Mouse (Mus musculus) adrenal gland, adult 8-10 months (tissue): Measurements from ENCODE around the gene Egln2. TPM values are rescaled to one million over a fixed set of nuclear protein-coding genes. Genes with fewer than 3 reads are reported as not detected.

ENCODE experiments used
- DNase-seq: peaks from one replicate; pipeline ENCODE4 v3.0.0; 2022
- total RNA-seq, 4 experiments: library from RNA; stranded (reverse); gene quantifications; 2 replicates each; pipeline ENCODE4 v1.2.4; 2022

The Egln2 gene
- total RNA-seq = 100 to 1,000 TPM in 3 of 4 experiments, 10 to 100 TPM in 1; 98.6 to 118 (median 107) TPM

DNA sequence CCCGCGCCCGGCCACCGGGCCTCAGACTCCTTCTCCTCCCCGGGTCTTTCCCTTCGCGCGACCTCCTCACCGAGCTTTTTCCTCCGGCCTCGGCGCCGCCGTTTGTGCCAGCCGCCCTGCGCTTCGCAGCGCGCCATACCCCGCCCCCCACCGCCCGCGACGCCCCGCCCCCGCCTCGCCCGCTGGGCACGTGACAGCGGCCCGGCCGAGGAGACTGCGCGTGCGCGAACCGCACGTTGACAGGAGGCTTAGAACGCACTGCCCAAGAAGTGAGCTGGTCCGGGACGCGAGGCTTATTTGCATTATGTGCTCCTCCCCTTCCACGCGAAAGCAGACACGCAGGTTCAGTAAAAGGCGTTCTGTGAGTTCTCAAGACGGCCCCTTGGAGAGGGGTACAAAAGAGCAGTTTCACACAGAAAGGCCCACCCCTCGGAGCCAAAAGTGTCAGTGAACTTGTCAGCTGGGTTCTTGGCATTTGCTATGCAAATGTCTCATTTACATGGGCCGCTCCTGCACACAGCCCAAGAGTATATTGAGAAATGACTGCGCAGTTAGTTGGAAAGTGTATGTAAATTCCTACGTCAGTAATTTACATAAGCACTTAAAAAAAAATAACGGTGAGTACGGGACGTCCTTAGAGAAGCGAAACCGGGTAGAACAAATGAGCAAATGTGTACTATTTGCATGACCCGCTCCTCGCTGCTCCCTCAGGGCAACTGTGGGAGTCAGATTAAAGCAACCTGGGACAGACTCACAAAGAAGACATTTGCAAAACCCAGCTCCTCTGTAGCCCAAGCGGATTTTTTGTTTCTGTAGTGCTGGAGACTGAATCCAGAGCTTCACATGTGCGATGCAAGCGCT lies at the start of gene Egln2:
Gene Egln2, minus strand, starts transcription at position 189 of the 861 bp plus-strand sequence.
- DNase-seq = peak; percentile 93

DNA sequence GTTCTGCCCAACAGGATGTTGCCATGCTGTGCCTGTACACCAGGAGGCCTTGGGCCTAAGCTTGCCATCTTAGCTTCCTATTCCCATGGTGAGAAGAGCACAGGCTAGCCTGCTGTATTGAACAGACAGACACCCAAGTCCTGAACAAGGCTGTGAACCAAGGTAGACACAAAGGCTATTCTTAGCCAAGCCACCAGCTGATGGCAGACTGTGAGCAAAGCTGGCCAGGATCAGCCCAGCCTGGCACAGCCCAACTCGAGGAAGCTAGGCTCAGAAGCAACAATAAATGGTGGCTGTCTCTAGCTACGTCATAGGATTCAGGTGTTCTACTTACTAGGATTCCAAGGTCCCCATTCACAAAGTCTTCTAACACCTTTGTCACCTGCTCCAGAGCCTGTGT lies 46.0 kb upstream of the Egln2 start:
- DNase-seq = no peak

DNA sequence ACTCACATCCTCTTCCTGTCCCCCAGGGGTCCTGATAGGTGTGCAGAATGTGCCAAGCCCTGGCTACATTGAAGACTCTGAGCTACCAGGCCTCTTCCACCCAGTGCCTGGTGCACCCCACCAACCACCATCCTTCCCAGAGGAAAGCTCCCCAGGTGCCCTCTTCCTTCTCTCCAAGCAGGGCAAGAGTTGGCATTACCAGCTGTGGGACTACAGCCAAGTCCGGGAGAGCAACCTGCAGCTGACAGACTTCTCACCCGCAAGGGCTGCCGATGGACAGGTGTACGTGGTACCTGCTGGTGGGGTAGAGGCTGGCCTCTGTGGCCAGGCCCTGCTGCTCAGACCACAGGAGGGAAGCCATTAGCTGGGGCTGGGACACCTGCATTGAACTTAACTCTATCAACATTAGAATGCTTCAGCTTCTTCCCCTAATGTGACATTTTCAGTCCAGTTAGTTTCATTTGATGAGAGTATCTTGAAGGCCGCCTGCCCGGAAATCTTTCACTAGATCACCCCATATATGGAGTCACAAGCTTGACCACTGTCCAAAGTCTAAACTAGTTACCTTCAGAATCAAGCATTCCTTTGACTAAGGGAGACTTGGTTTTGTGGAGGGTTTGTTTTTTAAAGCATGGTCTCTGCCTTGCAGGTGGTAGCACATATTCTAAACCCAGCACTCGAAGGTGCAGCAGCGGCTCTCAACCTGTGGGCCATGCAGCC lies 37.3 kb upstream of the Egln2 start:
- no peak for DNase-seq

DNA sequence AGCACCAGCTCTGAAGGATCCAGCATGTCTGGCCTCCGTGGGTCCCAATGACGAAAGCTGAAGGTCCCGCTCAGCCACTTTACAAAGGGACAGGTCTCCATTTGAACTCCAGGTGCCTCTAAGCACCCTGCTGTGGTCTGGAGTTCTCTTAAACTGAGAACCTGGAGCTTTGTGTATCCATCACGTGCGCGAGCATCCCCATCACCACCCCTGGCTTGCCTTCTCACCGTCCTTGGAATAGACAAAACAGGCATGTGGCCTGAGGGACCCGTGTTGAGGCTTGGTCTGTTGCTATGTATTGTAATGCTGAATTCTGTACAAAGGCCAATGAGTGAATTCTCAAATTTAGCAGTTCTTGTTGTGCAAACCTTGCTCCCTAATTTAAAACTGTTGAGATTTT lies 32.2 kb upstream of the Egln2 start:
- DNase-seq = no peak

DNA sequence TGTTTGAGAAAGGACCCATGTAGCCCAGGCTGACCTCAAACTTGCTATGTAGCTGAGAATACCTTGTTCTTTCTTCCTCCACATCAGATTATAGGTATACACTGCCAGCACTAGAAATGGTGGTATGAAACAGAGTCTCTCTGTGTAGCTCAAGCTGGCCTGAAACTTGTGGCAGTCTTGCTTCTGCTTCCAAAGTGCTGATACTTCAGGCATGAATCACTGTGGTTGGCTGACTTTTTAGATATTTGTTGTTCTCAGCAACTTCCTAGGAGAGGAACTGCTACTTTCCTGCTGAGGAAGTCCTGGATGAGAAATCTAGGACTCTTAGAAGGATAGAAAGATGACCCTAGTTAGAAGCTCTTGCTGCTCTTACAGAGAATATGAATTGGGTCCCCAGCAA lies 31.8 kb upstream of the Egln2 start:
- no peak for DNase-seq

DNA sequence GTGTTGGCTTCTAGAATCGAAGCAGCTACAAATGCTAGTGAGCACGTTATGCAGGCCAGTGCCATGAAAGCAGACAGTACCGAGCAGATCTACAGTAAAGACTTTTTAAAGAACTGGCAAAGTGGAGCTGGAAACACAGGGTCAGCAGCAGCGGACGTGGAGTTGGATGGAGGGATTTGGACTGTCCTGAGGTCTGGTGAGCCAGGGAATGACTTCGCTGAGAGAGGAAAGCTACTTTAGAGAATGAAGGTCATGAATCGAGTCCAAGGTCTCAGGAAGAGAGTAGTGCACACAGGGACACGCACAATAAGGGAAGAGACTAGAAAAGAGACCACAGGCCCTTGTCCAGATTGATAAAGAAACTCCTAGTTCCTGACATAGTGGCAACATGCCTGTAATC lies 31.0 kb upstream of the Egln2 start:
- peak; percentile 45 for DNase-seq

DNA sequence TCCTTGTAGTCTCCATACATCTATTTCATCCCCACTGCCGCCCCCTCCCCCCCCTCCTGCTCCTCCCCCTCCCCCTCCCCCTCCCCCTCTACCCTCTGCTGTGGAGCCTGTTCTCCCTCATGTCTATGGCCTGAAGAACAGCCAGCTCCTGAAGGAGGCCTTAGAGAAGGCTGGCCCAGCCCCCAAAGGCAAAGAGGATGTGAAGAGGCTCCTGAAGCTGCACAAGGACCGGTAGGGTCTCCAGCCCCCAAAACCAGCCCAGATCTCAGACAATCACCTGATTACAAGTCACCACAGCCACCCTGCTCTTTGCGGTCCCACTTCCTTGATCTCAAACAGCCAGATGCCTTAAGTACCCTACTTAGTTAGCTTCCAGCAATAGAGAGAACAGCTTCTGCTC lies 30.5 kb upstream of the Egln2 start:
- DNase-seq = no peak

DNA sequence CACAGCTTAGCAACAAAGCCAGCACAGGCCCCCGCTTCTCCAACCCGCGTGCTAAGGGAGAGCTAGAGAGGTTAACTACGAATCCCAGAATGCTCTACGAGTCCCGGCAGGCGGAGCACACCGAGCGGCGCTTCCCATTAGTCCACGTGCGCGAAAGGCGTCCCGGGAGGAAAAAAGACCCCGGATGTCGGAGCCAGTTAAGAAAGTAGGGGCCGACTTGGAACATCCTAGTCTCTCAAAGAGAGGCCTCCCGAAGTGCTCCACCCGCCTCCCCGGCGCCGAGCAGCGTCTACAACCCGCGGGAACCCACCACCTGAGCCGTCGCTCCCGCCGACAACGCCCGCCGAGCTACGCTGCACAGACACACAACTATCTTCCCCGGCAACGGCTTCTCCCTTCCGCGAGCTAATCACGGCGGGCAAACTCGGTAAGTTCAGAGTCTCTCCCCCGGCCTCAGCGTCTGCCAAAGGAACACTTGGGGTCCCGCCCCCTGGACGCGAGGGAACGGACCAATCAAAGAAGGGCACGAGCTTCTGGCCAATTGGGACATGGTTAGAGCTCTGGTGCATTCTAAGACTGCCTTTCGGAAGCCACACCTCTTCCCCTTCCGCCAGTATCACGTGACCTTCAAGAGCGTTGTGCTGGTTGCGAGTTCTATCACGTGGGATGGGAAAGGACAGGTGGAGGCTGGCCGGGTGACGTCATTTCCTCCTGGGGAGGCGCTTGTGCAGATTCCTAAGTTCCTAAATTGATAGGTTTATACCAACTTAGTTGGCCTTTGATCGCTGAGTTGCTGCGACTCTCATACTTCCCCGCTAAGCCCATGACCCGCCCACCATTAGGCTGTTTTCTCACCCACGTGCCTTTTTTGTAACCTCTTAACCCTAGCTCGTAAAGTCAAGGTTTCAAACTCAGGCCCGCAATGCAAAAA lies 29.3 kb upstream of the Egln2 start, which contains the start of the genes BC024978 and Snrpa:
Gene BC024978, plus strand, starts transcription at position 101 of the 931 bp plus-strand sequence.
Gene Snrpa, minus strand, starts transcription at position 591 of the 931 bp plus-strand sequence.
- DNase-seq = peak; percentile 99

DNA sequence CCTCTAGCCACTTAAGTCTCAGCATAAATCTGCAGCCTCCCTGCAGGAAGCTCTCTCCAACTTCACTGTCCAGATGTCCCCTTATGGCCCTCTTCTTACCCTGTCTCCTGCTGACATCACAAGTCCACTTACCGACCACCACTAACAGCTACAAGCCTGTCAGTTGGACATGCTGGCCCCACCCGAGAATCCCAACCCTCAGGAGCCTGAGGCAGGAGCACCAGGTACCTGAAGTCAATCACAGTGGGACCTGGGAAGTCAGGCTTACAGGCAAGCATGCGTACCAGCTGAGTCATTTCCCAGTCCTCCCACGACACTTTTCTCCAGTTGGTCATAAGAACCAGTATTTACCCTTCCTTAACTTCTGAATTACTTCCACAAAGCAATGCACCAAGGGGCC lies 27.1 kb upstream of the Egln2 start:
- no peak for DNase-seq

DNA sequence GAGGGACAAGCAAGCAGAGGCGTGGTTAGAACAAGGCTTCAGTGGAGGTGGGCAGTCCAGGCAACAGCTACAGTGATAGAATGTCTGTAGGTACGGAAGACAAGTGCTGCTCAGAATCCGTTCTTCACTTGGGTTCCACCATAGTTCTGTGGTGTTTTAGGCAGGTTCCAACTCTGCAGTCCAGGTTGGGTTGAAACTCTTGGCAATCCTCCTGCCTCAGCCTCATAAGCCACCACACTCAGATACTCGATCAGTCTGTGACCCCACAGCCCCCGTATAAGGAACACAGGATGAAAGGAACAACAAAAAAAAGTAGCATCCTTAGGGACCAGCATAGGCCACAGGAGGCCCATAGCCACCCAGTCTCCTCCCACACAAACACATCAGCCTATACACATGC lies 25.8 kb upstream of the Egln2 start:
- no peak for DNase-seq

DNA sequence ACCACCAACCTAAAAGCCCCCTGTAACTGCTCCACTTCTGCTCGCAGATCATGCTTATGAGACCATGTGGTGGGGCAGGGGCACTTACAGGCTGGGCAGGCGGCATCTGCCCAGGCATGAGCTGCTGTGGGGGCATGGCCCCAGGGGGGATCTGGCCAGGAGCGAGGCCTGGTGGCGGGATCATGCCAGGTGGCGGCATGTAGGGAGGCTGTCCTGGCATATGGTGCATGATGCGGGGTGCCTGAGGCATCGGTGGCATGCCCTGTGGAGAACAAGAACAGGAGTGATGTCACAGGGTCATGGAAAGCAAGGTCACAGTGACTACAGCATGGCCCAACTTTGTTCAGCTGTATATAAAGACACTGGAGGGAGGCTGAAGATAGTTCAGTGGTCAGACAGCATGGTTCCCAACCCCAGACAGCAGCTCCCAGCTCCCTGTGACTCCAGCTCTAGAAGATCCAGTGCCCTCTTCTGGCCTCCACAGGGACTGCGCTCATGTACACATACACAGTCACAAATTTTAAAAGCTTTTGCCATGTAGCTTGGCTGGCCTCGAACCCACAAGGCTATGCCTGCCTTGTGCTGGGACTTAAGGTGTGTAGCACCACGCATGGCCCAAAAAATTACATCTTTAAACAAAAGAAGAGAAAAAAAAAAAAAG lies 22.8 kb upstream of the Egln2 start:
- no peak for DNase-seq

DNA sequence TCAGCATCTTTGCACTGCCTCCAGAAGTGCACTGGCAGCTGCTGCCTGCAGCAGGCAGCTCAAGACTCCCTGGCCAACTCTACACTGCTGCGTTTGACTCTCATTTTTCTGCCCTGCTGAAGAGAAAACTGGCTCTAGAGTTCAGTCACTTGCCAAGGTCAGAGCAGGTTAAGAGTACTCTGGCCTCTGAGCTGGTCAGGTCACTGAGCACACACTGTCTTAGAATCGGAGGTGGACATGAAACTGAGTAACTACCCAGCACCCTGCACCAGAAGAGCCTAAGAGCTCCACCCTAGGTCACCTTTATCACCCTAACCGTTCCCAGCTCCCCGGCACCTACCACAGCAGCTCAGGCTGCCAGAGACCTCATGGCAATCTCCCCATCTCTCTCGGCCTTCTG lies 19.4 kb upstream of the Egln2 start:
- no peak for DNase-seq

DNA sequence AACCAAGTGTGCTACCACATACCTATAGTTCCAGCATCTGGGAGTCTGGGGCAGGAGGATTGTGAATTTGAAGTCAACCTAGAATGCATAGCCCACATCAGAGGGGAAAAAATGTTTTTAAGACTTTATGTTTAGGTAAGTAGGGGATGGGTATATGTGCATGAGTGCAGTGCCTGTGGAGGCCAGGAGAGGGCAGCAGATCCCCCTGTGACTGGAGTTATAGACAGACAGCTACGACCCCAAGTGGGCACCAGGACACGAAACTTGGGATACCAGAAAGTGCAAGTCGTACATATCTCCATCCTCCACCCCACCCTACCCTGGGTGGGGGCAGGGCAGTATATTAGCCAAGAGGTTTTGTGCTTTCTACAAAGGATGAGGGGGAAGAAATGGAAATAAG lies 18.4 kb upstream of the Egln2 start:
- no peak for DNase-seq

DNA sequence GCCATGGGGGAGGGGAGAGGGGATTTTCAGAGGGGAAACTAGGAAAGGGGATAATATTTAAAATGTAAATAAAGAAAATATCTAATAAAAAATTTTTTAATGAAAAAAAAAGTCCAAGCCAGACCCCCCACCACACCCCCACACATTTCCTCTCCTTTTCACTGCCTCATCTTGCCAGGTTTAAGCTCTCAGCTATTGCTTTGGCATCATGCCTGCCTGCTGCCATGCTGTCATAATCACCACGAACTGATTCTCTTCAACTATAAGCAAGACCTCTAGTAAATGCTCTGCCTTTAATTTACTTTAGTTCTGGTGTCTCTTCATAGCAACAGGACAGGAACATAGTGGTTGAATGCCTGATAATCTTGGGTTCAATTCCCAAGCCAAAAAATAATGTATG lies 15.9 kb upstream of the Egln2 start:
- DNase-seq = no peak

DNA sequence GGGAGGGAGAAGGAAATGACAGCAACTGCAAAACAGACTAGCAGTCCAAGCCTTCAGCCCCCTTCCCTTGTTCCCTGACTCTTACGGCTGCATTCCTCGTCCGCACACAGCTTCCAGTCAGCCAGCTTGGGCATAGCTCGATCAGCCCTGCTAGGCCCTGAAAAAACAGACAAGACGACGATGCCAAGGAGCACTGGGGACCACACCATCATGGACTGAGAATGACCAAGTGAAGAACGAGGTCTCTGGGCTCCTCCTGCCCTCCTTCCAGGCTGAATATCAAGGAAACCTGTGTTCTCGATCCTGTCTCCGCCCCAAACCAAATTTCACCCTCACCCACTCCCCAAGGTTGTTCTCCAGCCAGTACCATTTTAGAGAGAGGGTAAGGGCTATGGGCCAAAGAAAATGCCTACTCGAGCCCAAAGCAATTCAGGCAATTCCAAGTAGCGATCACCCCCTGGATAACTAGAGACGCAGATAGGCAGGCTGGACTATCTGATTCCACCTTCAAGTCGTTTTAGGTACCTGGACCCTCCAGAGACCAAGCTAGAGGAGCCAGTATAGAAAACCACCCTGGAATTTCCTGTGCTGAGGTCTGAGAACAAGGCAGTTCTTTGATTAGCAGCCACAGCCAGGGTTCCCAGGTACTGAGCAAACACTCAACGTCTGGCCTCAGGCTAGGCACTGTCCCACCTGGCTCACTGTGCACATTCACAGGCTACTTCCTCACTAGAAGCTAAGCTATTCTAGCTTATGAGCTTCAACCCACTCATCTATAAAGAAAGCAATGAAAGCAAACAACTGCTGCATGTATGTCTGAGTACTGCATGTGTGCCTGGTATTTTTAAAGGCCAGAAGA lies 14.5 kb upstream of the Egln2 start, which contains the start of the genes Gm21983 and Mia:
Gene Gm21983, minus strand, starts transcription at position 250 of the 859 bp plus-strand sequence.
Gene Mia, minus strand, starts transcription at position 321 of the 859 bp plus-strand sequence.
- DNase-seq = no peak

DNA sequence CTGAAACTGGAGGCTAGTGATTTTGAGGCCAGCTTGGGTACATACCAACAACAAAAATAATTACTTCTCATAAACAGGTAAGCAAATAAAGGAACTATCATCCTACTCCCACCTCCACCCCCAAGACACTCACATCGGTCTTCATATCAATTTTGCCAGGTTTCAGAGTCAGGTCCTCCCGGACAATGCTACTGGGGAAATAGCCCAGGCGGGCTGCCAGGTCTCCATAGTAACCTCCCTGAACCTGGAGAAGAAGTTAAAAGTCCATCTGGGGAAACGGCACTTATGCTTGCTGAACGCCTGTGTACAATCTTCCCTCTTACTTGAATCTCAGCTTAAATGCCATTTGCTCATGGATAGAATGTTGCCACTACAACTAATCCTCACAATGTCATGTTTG lies 13.4 kb upstream of the Egln2 start:
- DNase-seq = peak; percentile 45

DNA sequence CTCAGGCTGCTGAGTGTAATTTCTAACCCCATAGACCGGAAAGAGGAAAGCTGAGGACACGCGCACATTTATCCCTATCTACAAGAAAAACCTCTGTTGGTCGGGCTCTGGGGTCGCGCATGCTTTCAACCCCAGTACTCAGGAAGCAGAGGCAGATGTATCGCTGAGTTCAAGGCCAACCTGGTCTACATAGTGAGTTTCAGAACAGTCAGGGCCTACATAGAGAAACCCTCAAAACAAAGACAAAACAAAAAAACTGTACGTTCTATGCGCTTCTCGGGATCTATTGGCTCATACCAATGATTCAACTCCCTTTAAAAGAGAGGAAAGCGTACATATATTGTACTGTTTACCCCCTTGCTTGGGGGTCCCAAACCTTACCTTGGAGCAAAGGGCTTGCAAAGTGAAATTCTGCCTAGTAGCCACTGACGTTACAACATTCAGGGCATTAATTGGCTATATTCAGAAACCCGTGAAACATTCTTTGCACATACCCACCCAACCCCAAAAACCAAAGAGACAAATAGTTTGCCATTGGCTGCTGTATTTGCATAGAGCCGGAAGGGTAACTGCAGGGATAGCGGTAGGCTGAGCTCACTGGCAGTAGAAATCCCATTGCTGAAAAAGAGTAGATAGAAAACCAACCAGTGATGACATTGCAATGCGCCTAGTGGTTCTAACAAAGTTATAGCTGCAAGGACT lies 12.8 kb upstream of the Egln2 start:
- DNase-seq = no peak

DNA sequence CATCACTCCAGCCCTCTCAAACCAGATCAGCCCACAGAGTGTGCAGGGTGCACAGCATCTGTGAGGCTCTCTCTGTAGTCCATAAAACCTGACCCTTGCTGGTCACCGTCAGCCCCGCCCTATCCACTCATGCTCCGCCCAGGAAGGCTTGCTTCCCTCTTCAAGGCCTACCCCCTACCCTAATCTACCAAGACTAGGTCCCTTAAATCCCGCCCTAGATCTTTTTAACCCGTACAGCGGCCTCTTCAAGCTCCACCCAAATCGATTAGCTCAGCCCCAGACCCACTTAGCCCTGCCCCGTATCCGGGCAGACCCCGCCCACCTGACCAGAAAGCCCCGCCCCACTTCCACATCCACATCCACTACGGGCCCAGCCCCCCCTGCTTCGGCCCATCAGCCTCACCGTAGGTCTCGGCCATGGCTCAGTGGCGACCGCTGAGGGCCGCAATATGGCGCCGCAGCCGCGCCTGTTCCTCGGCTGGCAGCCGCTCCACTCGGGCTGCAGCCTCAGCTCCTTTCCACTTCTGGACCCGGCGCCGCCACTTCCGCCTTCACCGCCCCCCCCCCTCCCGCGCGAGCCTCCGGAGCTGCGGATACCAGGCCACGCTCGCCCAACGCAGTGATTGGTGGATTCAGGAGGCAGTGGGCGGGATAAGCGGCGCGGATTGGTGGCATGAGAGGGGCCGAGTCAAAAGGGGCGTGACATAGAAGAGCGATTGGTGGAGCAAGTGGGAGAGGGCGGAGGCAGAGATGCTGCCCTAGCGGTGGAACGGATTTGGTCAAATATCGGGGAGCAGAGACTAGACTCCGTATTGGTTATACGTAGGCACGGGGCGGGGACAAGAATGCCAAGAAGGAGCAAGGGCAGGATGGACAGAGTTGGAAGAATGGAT lies 12.0 kb upstream of the Egln2 start, which contains the start of gene Rab4b:
Gene Rab4b, minus strand, starts transcription at position 573 of the 893 bp plus-strand sequence.
- DNase-seq = peak; percentile 100

DNA sequence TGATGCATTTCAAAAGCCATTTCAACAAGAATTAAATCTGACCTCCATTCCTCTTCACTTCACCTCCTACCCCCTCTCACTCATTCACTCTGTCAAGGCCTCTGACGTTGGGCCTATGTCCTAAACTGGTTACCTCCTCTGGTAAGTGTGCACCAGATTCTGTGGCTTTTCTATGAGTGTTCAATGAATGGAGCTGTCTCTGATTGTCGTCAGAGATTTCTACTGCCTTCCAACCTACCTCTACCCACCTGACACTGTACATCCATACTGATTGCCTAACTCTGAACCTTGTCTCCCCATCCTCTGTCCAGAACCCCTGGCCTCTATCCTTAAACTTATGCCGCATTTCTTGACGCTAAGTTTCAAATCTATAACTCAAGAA lies 11.3 kb upstream of the Egln2 start:
- no peak for DNase-seq
